Mouse (Mus musculus) E14TG2a.4 (cell line): Measurements from ENCODE around the gene Gdpd4.

Experiments
- H3K27me3 ChIP-seq: 2 replicates; pipeline ENCODE4 v1.6.1; 2014; ENCODE audit warnings: low read length, control low read depth; ENCODE audit not compliant: insufficient read depth
- H3K36me3 ChIP-seq: 2 replicates; pipeline ENCODE4 v1.6.1; 2014; ENCODE audit warnings: low read length, control low read depth; ENCODE audit not compliant: insufficient read depth
- H3K4me1 ChIP-seq: replicated peaks from 2 replicates; pipeline ENCODE4 v1.6.1; 2014; ENCODE audit warnings: low read depth, low read length, control low read depth
- H3K4me3 ChIP-seq: replicated peaks from 2 replicates; pipeline ENCODE4 v1.5.1; 2014; ENCODE audit warnings: mild to moderate bottlenecking, low read length
- H3K9me3 ChIP-seq: 2 replicates; pipeline ENCODE4 v1.6.1; 2014; ENCODE audit warnings: low read length, control low read depth
- CTCF ChIP-seq: conservative IDR thresholded peaks from 2 replicates; pipeline ENCODE4 v1.5.1; 2014; ENCODE audit warnings: low read length
- NANOG ChIP-seq: IDR thresholded peaks from 2 replicates; pipeline ENCODE4 v1.6.1; 2014; ENCODE audit warnings: borderline replicate concordance, low read length, mixed read lengths
- POU5F1 ChIP-seq: IDR thresholded peaks from 2 replicates; pipeline ENCODE4 v1.6.1; 2014; ENCODE audit warnings: low read length, borderline replicate concordance

Gdpd4 gene

GRCm38 (mm10) chr7:97919742-97920141 is at the start of gene Gdpd4:
Gene Gdpd4, plus strand, starts transcription at chr7:97919955.
- no peak within 1 kb of the TSS for H3K4me3 ChIP-seq
- H3K36me3 ChIP-seq, result no peaks in the 10 kb centered on the region
- TF ChIP-seq CTCF (no peak), POU5F1 (no peak), NANOG (no peak)
- H3K9me3 ChIP-seq, result no peaks in the 10 kb centered on the region; the same call in 1 of the 2 replicates
- H3K4me1 ChIP-seq, result peaks cover 7% of the 10 kb centered on the region
- H3K27me3 ChIP-seq, result no peaks in the 10 kb centered on the region

GRCm38 (mm10) chr7:97872396-97872795 is 47.4 kb upstream of the Gdpd4 start:
- TF ChIP-seq CTCF (no peak), NANOG (no peak), POU5F1 (no peak)
- no peaks in the 10 kb centered on the region for H3K4me1 ChIP-seq
- no peaks in the 10 kb centered on the region; the same call in 1 of the 2 replicates for H3K36me3 ChIP-seq
- no peaks in the 10 kb centered on the region for H3K9me3 ChIP-seq
- no peaks in the 10 kb centered on the region for H3K27me3 ChIP-seq
- H3K4me3 ChIP-seq, result no peak overlapping the region

GRCm38 (mm10) chr7:97873317-97873716 is 46.4 kb upstream of the Gdpd4 start:
- TF ChIP-seq POU5F1 (no peak), NANOG (no peak), CTCF (no peak)
- no peak overlapping the region for H3K4me3 ChIP-seq

GRCm38 (mm10) chr7:97877846-97878538 is 41.8 kb upstream of the Gdpd4 start:
- Histone ChIP-seq H3K4me1 (no peaks in the 10 kb centered on the region), H3K9me3 (no peaks in the 10 kb centered on the region), H3K27me3 (no peaks in the 10 kb centered on the region), H3K36me3 (no peaks in the 10 kb centered on the region), H3K4me3 (no peak overlapping the region)
- TF ChIP-seq POU5F1, result no peak
- TF ChIP-seq CTCF, result no peak
- no peak for TF ChIP-seq NANOG

More at GRCm38 (mm10) chr7:97873317-97873716, 46.4 kb upstream of the Gdpd4 start:
- Histone ChIP-seq H3K9me3 (no peaks in the 10 kb centered on the region), H3K36me3 (no peaks in the 10 kb centered on the region), H3K4me1 (no peaks in the 10 kb centered on the region), H3K27me3 (no peaks in the 10 kb centered on the region)

- H3K4me1 ChIP-seq, result no peaks in the 10 kb centered on the region
- TF ChIP-seq CTCF (no peak), NANOG (no peak), POU5F1 (no peak)
- no peaks in the 10 kb centered on the region for H3K27me3 ChIP-seq
- H3K4me3 ChIP-seq, result no peak overlapping the region
- H3K36me3 ChIP-seq, result peaks cover 31% of the 10 kb centered on the region
- no peaks in the 10 kb centered on the region for H3K9me3 ChIP-seq
Measured at GRCm38 (mm10) chr7:97911646-97912045, 8.1 kb upstream of the Gdpd4 start.

- H3K4me1 ChIP-seq, result peaks cover 5% of the 10 kb centered on the region
- TF ChIP-seq CTCF (no peak), POU5F1 (no peak)
- H3K36me3 ChIP-seq, result peaks cover 18% of the 10 kb centered on the region
- H3K27me3 ChIP-seq, result no peaks in the 10 kb centered on the region
- no peaks in the 10 kb centered on the region; the same call in 1 of the 2 replicates for H3K9me3 ChIP-seq
- H3K4me3 ChIP-seq, result no peak overlapping the region
Measured at GRCm38 (mm10) chr7:97914833-97915516, 4.8 kb upstream of the Gdpd4 start.

- Histone ChIP-seq H3K27me3 (no peaks in the 10 kb centered on the region), H3K4me1 (no peaks in the 10 kb centered on the region), H3K9me3 (peaks cover 1% of the 10 kb centered on the region), H3K36me3 (no peaks in the 10 kb centered on the region), H3K4me3 (no peak overlapping the region)
- TF ChIP-seq POU5F1 (no peak), NANOG (no peak), CTCF (no peak)
Measured at GRCm38 (mm10) chr7:97925819-97926218, 6.1 kb downstream of the Gdpd4 start.

- no peaks in the 10 kb centered on the region for H3K4me1 ChIP-seq
- peaks cover 12% of the 10 kb centered on the region for H3K9me3 ChIP-seq
- TF ChIP-seq POU5F1, result no peak
- no peak for TF ChIP-seq CTCF
- H3K36me3 ChIP-seq, result no peaks in the 10 kb centered on the region
- no peak overlapping the region for H3K4me3 ChIP-seq
- H3K27me3 ChIP-seq, result no peaks in the 10 kb centered on the region
Measured at GRCm38 (mm10) chr7:97926978-97927377, 7.2 kb downstream of the Gdpd4 start.
